Mouse (Mus musculus): ENCODE results near the gene Rims1. TPM values are rescaled to one million over a fixed set of nuclear protein-coding genes. Genes with fewer than 3 reads are reported as not detected.

Gene Rims1
- polyA plus RNA-seq, 1 experiment from 2014 or later, result not detected

DNA sequence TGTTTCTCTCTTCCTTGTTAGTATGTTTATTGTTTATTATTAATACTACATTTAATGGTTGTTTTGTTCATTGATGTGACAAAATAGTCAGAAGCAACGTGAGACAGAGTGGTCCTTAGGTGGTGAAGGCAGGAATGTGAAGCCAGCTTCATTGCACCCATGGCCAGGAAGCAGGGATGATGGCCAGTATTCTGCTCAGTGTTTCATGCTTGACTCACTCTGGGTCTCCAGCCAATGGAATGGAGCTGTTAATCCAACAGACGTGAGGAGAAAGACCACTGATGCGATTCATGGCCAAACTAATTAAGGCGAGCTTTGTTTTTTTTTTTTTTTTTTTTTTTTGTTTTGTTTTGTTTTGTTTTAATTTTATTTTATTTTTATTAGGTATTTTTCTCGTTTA lies 535.7 kb downstream of the Rims1 start:
- ATAC-seq (no peak), DNase-seq (ENCODE audit: low read depth, low spot score) (no peak)
- peaks cover 11% of the 10 kb centered on the region for H3K27me3 ChIP-seq
- ChIA-PET POLR2A (no interaction called here), CTCF (no interaction called here)
- in situ Hi-C loops (cut with MboI; ENCODE audit: low pct_unique_long_range_greater_than_20kb), result loop anchor here (25.0 kb wide), 1 partner anchor 1083 kb away; no protein-coding TSS in a partner anchor
- no peak for TF ChIP-seq CTCF (IDR thresholded peaks at IDR 0.05)

DNA sequence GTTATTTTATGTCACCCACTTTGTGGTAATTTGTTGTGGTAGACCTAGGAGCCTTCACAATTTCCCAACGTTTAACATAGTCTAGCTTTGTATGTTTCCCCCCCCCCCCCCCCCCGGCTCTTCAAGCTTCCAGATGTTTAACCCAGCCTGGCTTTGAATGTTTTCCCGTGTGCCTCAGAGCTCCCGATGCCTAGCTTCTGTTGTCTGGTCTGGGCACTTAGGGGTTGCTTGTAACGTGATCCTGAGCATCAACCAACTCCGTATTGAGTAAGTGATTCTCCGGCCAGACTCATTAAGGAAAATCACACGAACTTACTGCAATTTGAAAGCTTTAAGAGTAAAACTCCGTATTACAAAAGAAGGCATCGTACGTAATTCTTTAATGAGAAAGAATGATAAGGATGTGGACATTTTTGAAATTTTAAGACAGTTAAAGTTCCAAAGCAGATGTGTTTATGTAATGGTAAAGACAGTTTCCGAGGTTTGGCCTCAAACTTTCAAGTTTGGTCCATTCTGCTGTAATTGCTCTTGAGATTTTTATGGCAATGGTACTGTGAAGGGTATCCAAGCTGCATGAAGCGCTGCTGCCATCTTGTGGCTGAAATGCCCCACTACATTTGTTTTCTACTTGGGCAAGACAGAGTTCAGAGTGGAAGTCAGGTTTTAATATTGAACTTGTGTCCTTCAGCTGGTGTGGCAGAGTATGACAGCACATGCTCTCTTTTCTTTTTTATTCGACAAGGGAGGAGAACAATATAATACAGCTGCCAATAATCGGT lies 537.0 kb downstream of the Rims1 start:
- DNase-seq (ENCODE audit: low read depth, low spot score) (peak; percentile 12), ATAC-seq (no peak)
- peaks cover 20% of the 10 kb centered on the region for H3K27me3 ChIP-seq
- peak; percentile 93 for TF ChIP-seq CTCF (IDR thresholded peaks at IDR 0.05)
- ChIA-PET POLR2A (no interaction called here), CTCF (interaction anchor here (0.9 to 1.2 kb wide), 5 partner anchors 16 to 992 kb away, joined by 3 to 6 read pairs (median 5); no protein-coding TSS in a partner anchor)
- in situ Hi-C loops (cut with MboI; ENCODE audit: low pct_unique_long_range_greater_than_20kb), result loop anchor here (5.0 to 25.0 kb wide), 2 partner anchors 856 to 1081 kb away; no protein-coding TSS in a partner anchor

DNA sequence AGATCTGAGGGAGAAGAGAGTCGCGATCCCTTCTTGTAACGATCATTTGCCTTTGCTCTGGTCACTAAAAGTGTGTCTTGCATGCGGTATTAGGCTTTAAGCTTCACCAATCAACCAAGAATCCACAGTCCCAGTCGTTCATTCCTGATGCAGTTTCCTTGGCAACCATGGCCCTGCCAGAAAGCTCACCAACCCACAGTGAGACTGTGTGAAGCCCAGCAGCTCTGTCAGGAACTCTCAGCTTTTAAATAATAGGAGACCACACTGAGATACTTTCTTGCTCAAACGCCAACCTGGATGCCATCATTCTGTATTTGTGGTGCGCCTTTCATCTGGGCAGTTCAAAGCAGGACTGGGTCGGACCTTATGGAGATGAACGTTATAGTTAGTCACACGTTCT lies 539.3 kb downstream of the Rims1 start:
- ATAC-seq (no peak), DNase-seq (ENCODE audit: low read depth, low spot score) (no peak)
- peaks cover 24% of the 10 kb centered on the region for H3K27me3 ChIP-seq
- TF ChIP-seq CTCF (IDR thresholded peaks at IDR 0.05), result no peak
- POLR2A ChIA-PET, result no interaction called here
- in situ Hi-C loops (cut with MboI; ENCODE audit: low pct_unique_long_range_greater_than_20kb), result loop anchor here (5.0 to 25.0 kb wide), 2 partner anchors 854 to 1079 kb away; no protein-coding TSS in a partner anchor
- CTCF ChIA-PET, result interaction anchor here (0.8 kb wide), 1 partner anchor 855 kb away, joined by 3 read pairs; no protein-coding TSS in a partner anchor

DNA sequence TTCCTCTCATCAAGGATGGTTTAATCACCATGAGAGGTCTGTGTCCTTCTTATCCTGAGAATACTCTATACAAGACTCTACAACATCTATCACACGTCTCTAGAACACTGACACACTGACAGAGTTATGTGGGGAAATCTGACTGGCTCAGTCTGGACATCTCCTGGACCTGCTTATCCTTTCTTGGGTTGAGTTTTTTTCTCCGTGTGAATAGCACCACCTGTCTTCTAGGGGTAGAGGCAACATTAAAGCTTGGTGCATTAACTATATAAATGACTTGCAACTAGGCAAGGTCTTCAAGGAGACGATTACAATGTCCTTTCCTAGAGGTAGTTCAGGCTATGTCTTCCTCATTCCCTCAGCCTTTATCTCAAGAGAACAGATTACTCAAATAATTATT lies 540.3 kb downstream of the Rims1 start:
- H3K27me3 ChIP-seq, result peaks cover 24% of the 10 kb centered on the region
- POLR2A ChIA-PET, result no interaction called here
- CTCF ChIA-PET, result no interaction called here
- no peak for TF ChIP-seq CTCF (IDR thresholded peaks at IDR 0.05)
- in situ Hi-C loops (cut with MboI; ENCODE audit: low pct_unique_long_range_greater_than_20kb), result loop anchor here (5.0 to 25.0 kb wide), 2 partner anchors 853 to 1078 kb away; no protein-coding TSS in a partner anchor
- no peak for ATAC-seq
- no peak for DNase-seq (ENCODE audit: low read depth, low spot score)

DNA sequence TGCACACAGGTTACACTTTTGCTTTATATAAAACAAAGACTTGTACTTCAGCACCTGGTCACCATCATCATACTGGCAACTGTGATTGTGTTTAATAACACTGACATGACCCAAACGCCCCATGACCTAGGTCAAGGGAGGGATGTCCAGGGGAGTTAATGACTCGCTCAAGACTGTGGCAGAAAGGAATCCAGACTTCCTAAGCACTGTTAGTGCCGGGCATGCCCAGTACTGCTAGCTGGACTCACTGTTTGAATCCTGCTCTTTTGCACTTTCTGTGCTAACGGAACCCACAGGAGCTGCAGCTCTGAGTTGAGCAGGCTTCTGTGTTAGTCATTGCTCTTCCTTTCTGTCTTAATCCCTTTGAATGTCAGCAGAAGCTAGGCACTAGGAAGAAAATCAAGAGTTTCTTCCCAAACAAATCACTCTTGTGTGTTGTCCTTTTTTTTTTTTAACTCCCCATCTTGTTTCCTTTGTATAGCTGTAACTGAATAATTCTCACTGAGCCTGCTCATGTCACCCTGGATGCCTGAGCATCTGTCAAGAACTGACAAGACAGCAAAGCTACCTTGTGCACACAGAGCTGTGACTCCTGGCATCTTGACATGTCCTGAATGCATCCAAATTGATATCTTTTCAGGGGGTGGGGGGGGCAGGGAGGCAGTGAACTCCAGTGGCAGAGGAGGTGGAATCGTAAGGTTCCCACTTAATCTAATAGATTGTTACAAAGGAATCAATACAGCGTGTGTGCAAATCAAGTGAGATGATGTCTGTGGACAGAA lies 543.4 kb downstream of the Rims1 start:
- H3K27me3 ChIP-seq, result peaks cover 24% of the 10 kb centered on the region
- no peak for ATAC-seq
- POLR2A ChIA-PET, result no interaction called here
- DNase-seq (ENCODE audit: low read depth, low spot score), result no peak
- in situ Hi-C loops (cut with MboI; ENCODE audit: low pct_unique_long_range_greater_than_20kb), result loop anchor here (25.0 kb wide), 1 partner anchor 1075 kb away; no protein-coding TSS in a partner anchor
- CTCF ChIA-PET, result interaction anchor here (0.8 to 1.2 kb wide), 2 partner anchors 803 to 855 kb away, joined by 3 read pairs; no protein-coding TSS in a partner anchor
- TF ChIP-seq CTCF (IDR thresholded peaks at IDR 0.05), result no peak

DNA sequence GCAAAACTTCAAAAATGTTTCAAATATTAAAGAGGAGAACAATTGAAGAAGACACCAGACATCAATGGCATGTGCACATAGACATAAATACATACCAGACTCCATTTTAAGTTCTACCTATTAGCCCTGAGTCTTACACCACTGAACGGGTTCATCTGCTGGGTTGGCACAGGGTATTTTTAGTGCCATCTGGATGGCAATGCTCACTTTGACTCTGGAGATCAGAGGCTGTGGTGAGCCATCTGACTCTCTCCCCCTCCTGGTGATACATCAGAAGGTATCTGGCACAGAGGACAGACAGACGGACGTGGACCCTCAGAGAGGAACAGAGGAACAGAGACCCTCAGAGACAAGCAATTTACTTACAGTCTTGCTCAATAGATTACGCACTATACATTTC lies 544.1 kb downstream of the Rims1 start:
- ATAC-seq (no peak), DNase-seq (ENCODE audit: low read depth, low spot score) (no peak)
- TF ChIP-seq CTCF (IDR thresholded peaks at IDR 0.05), result no peak
- in situ Hi-C loops (cut with MboI; ENCODE audit: low pct_unique_long_range_greater_than_20kb), result loop anchor here (25.0 kb wide), 1 partner anchor 1074 kb away; no protein-coding TSS in a partner anchor
- POLR2A ChIA-PET, result no interaction called here
- peaks cover 22% of the 10 kb centered on the region for H3K27me3 ChIP-seq
- CTCF ChIA-PET, result no interaction called here

DNA sequence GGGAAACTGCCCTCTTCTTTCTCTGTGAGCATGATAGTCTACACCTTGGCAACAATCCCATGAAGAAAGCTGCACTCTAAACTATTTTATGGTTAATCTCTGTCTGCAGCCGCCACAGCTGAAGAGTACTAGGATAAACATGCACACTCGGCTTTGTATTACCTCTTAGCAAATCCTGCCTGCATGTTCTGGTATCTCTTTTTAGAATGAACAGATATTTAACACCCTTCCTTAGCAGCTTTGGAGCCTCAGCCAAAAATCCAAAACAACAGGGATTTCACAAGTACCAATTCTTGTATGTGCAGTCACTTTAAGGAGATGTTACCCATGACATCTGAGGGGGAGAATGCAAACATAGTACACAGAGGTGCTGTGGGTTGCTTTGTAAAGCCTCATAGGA lies 545.5 kb downstream of the Rims1 start:
- H3K27me3 ChIP-seq, result peaks cover 14% of the 10 kb centered on the region
- in situ Hi-C loops (cut with MboI; ENCODE audit: low pct_unique_long_range_greater_than_20kb), result loop anchor here (25.0 kb wide), 1 partner anchor 1073 kb away; no protein-coding TSS in a partner anchor
- POLR2A ChIA-PET, result no interaction called here
- no peak for DNase-seq (ENCODE audit: low read depth, low spot score)
- CTCF ChIA-PET, result no interaction called here
- TF ChIP-seq CTCF (IDR thresholded peaks at IDR 0.05), result no peak
- ATAC-seq, result no peak

DNA sequence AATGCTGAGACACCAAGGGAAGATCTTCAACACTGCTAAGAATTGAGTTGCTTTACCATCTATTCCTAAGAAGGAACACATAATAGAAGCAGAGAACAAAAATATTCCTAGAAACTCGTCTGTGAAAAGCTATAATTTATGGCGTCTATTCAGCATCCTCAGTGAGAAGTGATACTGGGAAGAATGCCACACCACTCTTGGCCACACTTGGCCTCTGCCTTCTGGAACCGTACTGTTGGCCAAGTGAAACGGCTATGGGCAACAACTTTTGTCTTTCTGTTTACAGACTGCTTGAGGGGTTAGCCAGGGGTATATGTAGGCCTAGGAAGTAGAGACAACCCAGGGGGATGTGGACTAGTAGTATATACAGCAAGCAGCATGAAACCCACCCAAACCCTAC lies 547.4 kb downstream of the Rims1 start:
- in situ Hi-C loops (cut with MboI; ENCODE audit: low pct_unique_long_range_greater_than_20kb), result loop anchor here (25.0 kb wide), 1 partner anchor 1071 kb away; no protein-coding TSS in a partner anchor
- peaks cover 13% of the 10 kb centered on the region for H3K27me3 ChIP-seq
- ATAC-seq (no peak), DNase-seq (ENCODE audit: low read depth, low spot score) (no peak)
- ChIA-PET CTCF (no interaction called here), POLR2A (interaction anchor here (0.6 kb wide), 1 partner anchor 1109 kb away, joined by 5 read pairs; no protein-coding TSS in a partner anchor)
- TF ChIP-seq CTCF (IDR thresholded peaks at IDR 0.05), result no peak

DNA sequence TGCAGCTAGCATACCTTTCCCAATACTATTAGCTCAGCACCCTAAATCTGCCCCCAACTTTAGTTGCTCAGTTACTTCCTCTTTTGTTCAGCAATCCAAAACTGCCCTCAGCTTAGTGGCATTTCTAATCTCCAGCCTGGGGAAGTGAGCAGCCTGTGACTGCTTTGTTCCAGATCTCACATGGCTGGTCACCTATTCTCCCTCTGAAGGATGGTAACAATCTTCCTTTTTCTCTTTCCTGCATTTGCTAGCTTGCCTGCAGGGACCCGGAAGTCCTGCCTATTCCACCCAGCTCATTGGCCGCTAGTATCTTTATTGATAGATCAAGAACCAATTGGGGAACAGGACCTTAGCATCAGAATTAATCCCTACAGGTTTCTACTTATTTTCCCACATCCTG lies 551.5 kb downstream of the Rims1 start:
- peaks cover 9% of the 10 kb centered on the region for H3K27me3 ChIP-seq
- DNase-seq (ENCODE audit: low read depth, low spot score) (no peak), ATAC-seq (no peak)
- CTCF ChIA-PET, result no interaction called here
- POLR2A ChIA-PET, result no interaction called here
- no peak for TF ChIP-seq CTCF (IDR thresholded peaks at IDR 0.05)
- in situ Hi-C loops (cut with MboI; ENCODE audit: low pct_unique_long_range_greater_than_20kb), result loop anchor here (25.0 kb wide), 1 partner anchor 1067 kb away; no protein-coding TSS in a partner anchor

DNA sequence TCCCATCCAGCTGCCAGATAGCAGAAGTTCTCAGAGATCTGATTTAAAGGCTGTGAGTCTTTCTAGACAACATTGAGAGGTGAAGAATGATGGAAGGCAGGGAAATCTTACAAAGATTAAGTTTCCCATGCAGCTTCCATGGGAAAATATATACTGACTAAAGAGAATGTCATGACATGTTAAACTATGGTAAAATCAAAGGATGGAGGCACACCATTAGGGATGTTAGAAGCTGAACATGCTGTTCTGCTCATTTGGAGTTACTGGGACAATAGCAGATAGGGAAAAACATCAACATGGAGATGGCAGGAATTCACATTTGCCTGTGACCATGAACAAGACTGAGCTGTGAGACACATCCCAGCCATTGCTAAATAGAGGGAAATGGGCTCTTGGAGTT lies 552.9 kb downstream of the Rims1 start:
- CTCF ChIA-PET, result interaction anchor here (1.2 kb wide), 1 partner anchor 16 kb away, joined by 5 read pairs; no protein-coding TSS in a partner anchor
- DNase-seq (ENCODE audit: low read depth, low spot score) (no peak), ATAC-seq (no peak)

More for the DNA sequence above, 552.9 kb downstream of the Rims1 start:
- TF ChIP-seq CTCF (IDR thresholded peaks at IDR 0.05), result no peak
- POLR2A ChIA-PET, result no interaction called here
- peaks cover 9% of the 10 kb centered on the region for H3K27me3 ChIP-seq
- in situ Hi-C loops (cut with MboI; ENCODE audit: low pct_unique_long_range_greater_than_20kb), result loop anchor here (25.0 kb wide), 1 partner anchor 1066 kb away; no protein-coding TSS in a partner anchor
